Mouse (Mus musculus) liver, embryonic 16.5 days (tissue): ENCODE measurements around the gene Mafg. TPM values are rescaled to one million over a fixed set of nuclear protein-coding genes. Genes with fewer than 3 reads are reported as not detected.
A peak's percentile ranks its signal among the peaks of the same experiment; 100 is the strongest.
"Not testable (repeated sequence)": the region's sequence is repeated elsewhere in the genome, so short reads cannot be mapped to it uniquely, and the experiment has no call there.

ENCODE experiments used
- ATAC-seq: fragments of 200-750 bp; cut with Nextera tagmentation; 2 replicates; pipeline ENCODE4 v1.8.0; 2017; ENCODE audit warnings: low read depth, mild to moderate bottlenecking, moderate number of reproducible peaks, moderate library complexity
- H3K27ac ChIP-seq: fragments of 300-500 bp; sonication (generic); 2 replicates; pipeline ENCODE4 v1.5.1; 2014; ENCODE audit warnings: mild to moderate bottlenecking, low read length
- H3K27me3 ChIP-seq: fragments of 300-500 bp; sonication (generic); 2 replicates; pipeline ENCODE4 v1.6.1; 2014; ENCODE audit warnings: low read depth, low read length, mixed read lengths; ENCODE audit not compliant: control insufficient read depth, insufficient read depth
- H3K36me3 ChIP-seq: fragments of 300-500 bp; sonication (generic); 2 replicates; pipeline ENCODE4 v1.6.1; 2014; ENCODE audit warnings: mild to moderate bottlenecking; ENCODE audit not compliant: control insufficient read depth, insufficient read depth
- H3K4me1 ChIP-seq: fragments of 300-500 bp; sonication (generic); 2 replicates; pipeline ENCODE4 v1.6.1; 2014; ENCODE audit warnings: low read depth, low read length, mixed read lengths; ENCODE audit not compliant: control insufficient read depth
- H3K4me2 ChIP-seq: fragments of 300-500 bp; sonication (generic); 2 replicates; pipeline ENCODE4 v1.6.1; 2014; ENCODE audit warnings: low read depth, low read length, mixed read lengths
- H3K4me3 ChIP-seq: fragments of 300-500 bp; sonication (generic); 2 replicates; pipeline ENCODE4 v1.5.1; 2014; ENCODE audit warnings: low read depth, mild to moderate bottlenecking, low read length
- H3K9ac ChIP-seq: fragments of 300-500 bp; sonication (generic); 2 replicates; pipeline ENCODE4 v1.6.1; 2014; ENCODE audit warnings: low read depth, low read length
- H3K9me3 ChIP-seq: fragments of 300-500 bp; sonication (generic); replicated peaks from 2 replicates; pipeline ENCODE4 v1.6.1; 2016; ENCODE audit warnings: low read length; ENCODE audit not compliant: control insufficient read depth
- WGBS: fragments of 180-500 bp; shearing (Covaris S2); extraction: QIAGEN DNeasy Blood & Tissue Kit; methylation state at CpG from one replicate; pipeline ENCODE4 v1.1.7; 2014; ENCODE audit not compliant: insufficient replicate concordance; 5-methylcytosine and 5-hydroxymethylcytosine counted together
- polyA plus RNA-seq: library from polyadenylated mRNA; unstranded; fragments of >200 nt; fragmentation: Nextera tagmentation; extraction: Ambion mirVana; gene quantifications from 2 replicates; pipeline ENCODE4 v1.2.1, GENCODE M21; 2015

Gene Mafg
- polyA plus RNA-seq, 1 experiment from 2014 or later: 30.9 TPM

DNA sequence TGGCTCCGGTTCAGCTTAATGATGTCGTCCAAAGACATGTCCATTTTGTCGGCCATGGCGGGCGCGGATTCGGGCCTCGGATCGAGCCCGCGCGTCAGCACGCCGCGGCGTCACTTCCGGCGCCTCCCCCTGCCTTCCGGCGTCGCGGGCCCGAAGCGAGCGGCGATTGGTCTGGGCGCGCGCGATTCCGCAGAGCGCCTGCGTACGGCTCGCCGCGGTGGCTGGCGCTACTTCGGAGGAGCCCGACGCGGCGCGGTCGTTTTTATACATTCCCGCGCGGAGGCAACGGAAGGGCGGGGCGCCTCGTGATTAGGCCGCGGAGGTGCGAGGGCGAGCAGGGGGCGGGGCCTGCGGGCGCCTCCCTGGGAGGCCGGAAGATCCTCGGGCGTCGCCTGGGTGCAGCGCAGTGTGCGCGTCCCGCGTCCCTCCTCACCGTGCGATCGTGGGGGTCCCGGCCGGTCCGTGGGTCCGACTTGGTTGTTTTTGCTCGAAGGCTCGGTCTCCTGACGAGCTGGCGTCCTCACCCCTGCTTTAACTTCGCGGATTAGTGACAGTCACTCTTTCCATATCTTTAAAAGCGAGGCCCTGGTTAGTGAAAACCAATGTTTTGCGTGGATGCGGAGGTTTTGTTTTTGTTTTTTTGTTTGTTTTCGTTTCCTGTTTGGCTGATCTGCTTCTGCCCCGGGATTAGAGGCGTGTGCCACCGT lies 35.0 kb downstream of the Mafg start, which contains the start of the genes Alyref and Anapc11:
Alyref (minus strand) TSS at position 83 of the 707 bp plus-strand sequence.
Anapc11 (plus strand) TSS at position 139 of the 707 bp plus-strand sequence.
- peak within 1 kb of the TSS; percentile 96 for H3K4me2 ChIP-seq
- ATAC-seq: peak; percentile 97
- peak within 1 kb of the TSS; percentile 97 for H3K9ac ChIP-seq
- H3K4me1 ChIP-seq: peaks cover 38% of the 10 kb centered on the region
- WGBS: under 1% methylated on average over 87 of the region's 88 CpGs
- H3K9me3 ChIP-seq: no peaks in the 10 kb centered on the region
- H3K27ac ChIP-seq: peak within 1 kb of the TSS; percentile 95
- peaks cover 31% of the 10 kb centered on the region for H3K36me3 ChIP-seq
- peak within 1 kb of the TSS; percentile 92 for H3K4me3 ChIP-seq
- no peaks in the 10 kb centered on the region for H3K27me3 ChIP-seq

DNA sequence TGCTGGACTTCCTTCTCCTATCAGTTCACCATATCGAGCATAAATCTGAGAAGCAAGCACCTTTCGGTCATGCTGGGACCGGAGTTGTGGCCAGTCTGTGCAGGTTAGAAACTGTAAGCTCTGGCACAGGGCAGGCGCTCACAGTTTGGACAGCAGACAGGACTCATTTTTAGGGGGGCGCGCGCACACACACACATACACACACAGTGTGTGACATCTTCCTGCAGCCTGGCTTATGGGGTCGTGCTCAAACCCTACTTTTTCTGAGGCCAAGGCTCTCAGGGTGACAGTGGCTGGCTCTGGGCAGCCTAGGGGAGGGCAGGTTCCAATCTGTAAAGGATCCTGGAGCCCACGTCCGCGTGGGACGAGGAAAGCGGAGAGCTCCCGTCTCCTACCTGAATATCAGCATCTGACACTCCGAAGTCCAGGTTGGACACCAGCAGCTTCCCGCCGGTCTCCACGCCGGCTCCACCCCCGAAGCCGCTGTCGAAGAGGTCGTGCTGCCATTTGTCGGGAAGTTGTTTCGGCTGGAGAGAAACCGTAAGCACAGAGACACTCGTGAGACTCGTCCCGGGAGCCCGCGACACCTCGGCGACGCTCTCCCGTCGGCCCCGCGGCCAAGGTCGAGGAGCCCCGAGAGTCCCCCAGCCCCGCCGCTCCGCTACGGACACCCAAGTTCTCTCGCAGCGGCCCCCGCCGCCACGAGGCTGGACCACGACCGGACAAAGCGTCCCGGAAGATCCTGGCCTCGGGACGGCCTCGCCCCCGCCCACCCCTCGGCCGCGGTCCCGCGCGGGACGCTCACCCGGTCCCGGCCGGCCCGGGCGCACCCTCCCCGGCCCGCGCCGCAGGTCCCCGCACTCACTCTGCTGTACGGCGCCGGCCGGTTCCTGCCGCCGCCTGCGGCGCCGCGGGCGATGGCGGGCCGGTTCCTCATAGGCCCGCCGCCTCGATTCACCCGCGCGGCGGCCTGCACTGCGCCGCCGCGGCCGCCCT lies 35.9 kb downstream of the Mafg start:
- Histone ChIP-seq H3K9ac (peak overlapping the region; percentile 97), H3K9me3 (no peaks in the 10 kb centered on the region), H3K4me2 (peak overlapping the region; percentile 96), H3K27me3 (no peaks in the 10 kb centered on the region), H3K4me1 (peaks cover 29% of the 10 kb centered on the region), H3K27ac (peak overlapping the region; percentile 95), H3K4me3 (peak overlapping the region; percentile 92), H3K36me3 (peaks cover 40% of the 10 kb centered on the region)
- 2% methylated on average over 84 of the region's 99 CpGs for WGBS
- peak; percentile 18 for ATAC-seq

DNA sequence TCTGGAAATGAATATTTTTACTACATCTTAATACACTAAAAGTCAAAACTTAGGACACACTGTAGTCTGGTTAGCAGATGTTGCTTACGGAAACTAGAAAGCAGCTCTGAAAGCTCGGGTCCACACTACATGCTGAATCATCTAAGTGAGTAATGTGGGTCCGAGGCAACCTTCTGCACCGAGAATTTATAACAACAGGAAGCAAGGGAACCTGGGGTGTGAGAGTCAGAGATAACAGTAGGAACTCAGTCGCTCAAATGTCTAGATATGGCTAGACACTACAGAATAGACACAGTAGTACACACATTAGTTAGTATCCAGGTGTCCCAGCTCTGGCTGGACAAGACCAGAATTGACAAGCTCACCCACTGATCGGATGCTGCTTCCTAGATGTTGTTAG lies 44.9 kb downstream of the Mafg start:
- Histone ChIP-seq H3K9ac (no peak overlapping the region), H3K4me3 (no peak overlapping the region), H3K4me2 (no peak overlapping the region), H3K27me3 (no peaks in the 10 kb centered on the region), H3K36me3 (peaks cover 74% of the 10 kb centered on the region), H3K27ac (no peak overlapping the region), H3K4me1 (peaks cover 3% of the 10 kb centered on the region; the same call in 1 of the 2 replicates), H3K9me3 (no peaks in the 10 kb centered on the region)
- WGBS: 29% methylated on average over 6 of the region's 6 CpGs
- ATAC-seq: no peak

DNA sequence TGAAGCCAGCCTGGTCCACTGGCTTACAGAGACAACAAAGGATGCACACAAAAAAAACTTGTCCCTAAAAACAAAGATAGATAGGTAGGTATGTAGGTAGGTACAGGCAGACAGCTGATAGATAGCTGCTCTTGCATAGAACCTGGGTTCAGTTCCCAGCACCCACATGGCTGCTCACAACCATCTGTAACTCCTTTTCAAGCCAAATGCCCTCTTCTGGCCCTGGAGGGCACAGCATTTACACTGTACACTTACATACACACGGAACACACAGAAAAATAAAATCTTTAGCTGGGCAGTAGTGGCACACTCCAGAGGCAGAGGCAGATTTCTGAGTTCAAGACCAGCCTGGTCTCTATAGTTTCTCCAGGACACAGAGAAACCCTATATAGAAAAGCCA lies 49.5 kb downstream of the Mafg start:
- Histone ChIP-seq H3K4me2 (no peak overlapping the region), H3K4me3 (no peak overlapping the region), H3K27me3 (no peaks in the 10 kb centered on the region), H3K9ac (no peak overlapping the region), H3K9me3 (no peaks in the 10 kb centered on the region), H3K27ac (no peak overlapping the region), H3K4me1 (peaks cover 32% of the 10 kb centered on the region), H3K36me3 (peaks cover 45% of the 10 kb centered on the region)
- 84% methylated on average over 1 of the region's 1 CpGs for WGBS
- no peak for ATAC-seq

DNA sequence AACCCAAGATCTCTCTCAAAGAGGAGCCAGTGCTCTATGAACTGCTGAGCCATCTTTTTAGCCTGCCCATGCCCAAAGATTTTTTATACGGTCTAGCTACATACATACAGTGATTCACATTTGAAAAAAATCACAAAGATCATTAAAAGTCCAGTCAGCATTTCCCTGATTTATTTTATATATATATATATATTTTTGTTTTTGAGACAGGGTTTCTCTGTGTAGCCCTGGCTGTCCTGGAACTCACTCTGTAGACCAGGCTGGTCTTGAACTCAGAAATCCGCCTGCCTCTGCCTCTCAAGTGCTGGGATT lies 50.5 kb downstream of the Mafg start:
- H3K4me2 ChIP-seq, H3K27me3 ChIP-seq, H3K9me3 ChIP-seq, H3K27ac ChIP-seq, ATAC-seq, H3K9ac ChIP-seq, H3K4me3 ChIP-seq: not testable (repeated sequence)
- H3K4me1 ChIP-seq: peaks cover 39% of the 10 kb centered on the region
- 88% methylated on average over 2 of the region's 2 CpGs for WGBS
- peaks cover 48% of the 10 kb centered on the region for H3K36me3 ChIP-seq

DNA sequence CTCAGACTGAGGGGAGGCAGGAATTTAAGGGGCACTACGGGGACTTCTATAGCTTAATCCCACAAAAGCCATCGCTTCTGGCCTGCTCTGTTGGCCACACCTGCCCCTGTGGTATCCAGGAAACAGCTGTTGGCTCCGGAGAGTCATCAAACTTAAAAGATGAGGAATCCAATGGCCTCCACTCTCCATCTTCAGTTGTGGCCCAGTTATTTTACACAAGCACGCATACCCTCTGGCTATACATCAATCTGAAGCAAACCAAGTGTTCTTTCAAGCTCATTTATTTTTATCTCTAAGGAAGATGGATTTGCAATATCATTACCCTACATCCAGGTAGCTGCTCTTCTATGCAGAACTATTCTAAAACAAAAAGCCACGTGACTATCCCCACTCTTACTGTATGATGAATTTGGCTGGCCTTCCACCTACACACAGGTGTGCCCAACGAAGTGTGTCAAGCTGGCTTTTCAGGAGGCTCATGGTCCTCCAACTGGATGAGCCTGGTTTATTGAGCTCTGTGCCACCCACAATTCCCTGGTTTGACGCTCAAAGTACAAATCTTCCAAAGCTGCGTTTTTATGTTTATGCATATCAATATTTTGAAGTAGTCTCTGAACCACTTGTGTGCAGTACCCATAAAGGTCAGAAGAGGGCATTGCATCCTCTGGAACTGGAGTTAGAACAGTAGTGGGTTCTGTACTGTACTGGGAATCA lies 51.0 kb downstream of the Mafg start:
- no peaks in the 10 kb centered on the region for H3K27me3 ChIP-seq
- ATAC-seq: no peak
- peaks cover 44% of the 10 kb centered on the region for H3K36me3 ChIP-seq
- peak overlapping the region; percentile 96 for H3K4me2 ChIP-seq
- peaks cover 39% of the 10 kb centered on the region for H3K4me1 ChIP-seq
- H3K4me3 ChIP-seq: peak overlapping the region; percentile 88
- H3K27ac ChIP-seq: peak overlapping the region; percentile 86
- WGBS: 58% methylated on average over 8 of the region's 8 CpGs
- no peaks in the 10 kb centered on the region for H3K9me3 ChIP-seq
- H3K9ac ChIP-seq: peak overlapping the region; percentile 87

DNA sequence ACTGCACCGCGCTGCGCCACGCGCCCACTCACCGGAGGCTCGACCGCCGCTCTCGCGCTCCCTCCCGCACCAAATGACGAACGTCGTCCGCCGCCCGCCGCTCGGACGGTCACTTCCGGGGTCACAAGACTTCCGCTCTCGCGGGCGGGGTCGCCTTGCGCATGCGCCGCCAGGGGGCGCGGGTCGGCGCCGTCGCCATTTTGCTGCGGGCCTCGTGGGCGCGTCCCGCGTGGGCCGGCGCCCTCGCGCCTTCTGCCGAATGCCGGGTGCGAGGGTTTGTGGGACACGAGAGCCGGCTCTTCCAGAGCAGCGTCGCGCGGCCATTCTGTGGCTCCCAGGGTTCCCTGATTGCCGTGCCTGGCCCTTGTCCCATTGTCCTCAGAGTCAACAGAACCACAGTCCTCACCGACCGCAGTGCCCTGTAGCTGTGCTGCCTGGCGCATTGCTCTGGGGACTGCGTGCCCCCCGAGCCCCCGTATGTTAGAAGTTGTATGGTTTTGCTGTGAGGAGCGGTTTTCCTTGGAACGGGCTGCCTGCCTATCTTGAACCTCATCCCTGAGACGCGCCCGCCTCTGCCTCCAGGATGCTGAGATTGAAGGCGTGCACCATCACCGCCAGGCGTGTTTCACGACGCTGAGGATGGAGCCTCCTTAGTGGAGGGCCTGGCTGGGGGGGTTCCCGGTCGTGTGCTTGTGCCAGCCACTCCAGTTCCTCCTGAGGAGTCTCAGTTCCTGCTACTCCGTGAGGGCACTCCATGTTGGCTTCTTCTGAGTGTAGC lies 51.7 kb downstream of the Mafg start, which contains the start of gene Arhgdia:
Arhgdia (minus strand) TSS at position 135 of the 778 bp plus-strand sequence.
- H3K9ac ChIP-seq: peak within 1 kb of the TSS; percentile 87
- peaks cover 39% of the 10 kb centered on the region for H3K4me1 ChIP-seq
- peak within 1 kb of the TSS; percentile 96 for H3K4me2 ChIP-seq
- peak; percentile 60 for ATAC-seq
- peak within 1 kb of the TSS; percentile 88 for H3K4me3 ChIP-seq
- H3K9me3 ChIP-seq: no peaks in the 10 kb centered on the region
- H3K27me3 ChIP-seq: no peaks in the 10 kb centered on the region
- H3K27ac ChIP-seq: peak within 1 kb of the TSS; percentile 86
- peaks cover 37% of the 10 kb centered on the region for H3K36me3 ChIP-seq
- 2% methylated on average over 75 of the region's 75 CpGs for WGBS

DNA sequence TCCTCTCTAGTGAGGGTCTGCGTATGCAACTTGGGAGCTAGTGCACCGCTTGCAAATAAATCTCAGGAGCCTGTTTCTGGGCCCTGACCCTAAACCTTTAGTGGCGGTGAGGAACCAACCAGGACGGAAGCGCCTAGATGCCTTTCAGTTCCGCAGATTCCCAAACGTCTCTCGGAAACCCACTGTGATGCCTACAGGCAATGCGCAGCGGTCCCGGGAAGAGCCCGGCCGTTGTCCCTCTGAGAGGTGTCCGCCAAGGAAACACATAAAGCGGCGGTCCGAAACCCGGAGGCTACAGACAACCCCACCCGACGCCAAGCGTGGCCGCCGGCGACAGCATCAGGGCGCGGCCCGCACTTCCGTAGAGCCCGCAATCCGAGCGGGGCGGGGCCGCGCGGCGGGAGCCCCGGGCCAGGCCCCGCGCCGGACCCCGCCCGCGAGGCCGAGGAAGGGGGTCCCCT lies 52.5 kb downstream of the Mafg start:
- Histone ChIP-seq H3K27ac (peak overlapping the region; percentile 86), H3K36me3 (peaks cover 32% of the 10 kb centered on the region), H3K9me3 (no peaks in the 10 kb centered on the region), H3K9ac (peak overlapping the region; percentile 87), H3K4me1 (peaks cover 42% of the 10 kb centered on the region), H3K27me3 (no peaks in the 10 kb centered on the region), H3K4me3 (peak overlapping the region; percentile 88), H3K4me2 (peak overlapping the region; percentile 96)
- WGBS: under 1% methylated on average over 41 of the region's 44 CpGs
- peak; percentile 70 for ATAC-seq
